Mouse (Mus musculus) large intestine, adult 2 months (tissue): ENCODE measurements around the gene Slc22a22. TPM values are rescaled to one million over a fixed set of nuclear protein-coding genes. Genes with fewer than 3 reads are reported as not detected.
A peak's percentile ranks its signal among the peaks of the same experiment; 100 is the strongest.

Experiments used
- DNase-seq: peaks from one replicate; pipeline ENCODE4 v3.0.0-alpha.2; 2012; ENCODE audit warnings: low read depth, low spot score
- WGBS: fragments of 180-500 bp; shearing (Covaris S2); methylation state at CpG from one replicate; pipeline ENCODE4 v1.1.7; 2018; 5-methylcytosine and 5-hydroxymethylcytosine counted together
- polyA plus RNA-seq: library from polyadenylated mRNA; depleted of rRNA; stranded (reverse); fragments of >200 nt; gene quantifications from 2 replicates; pipeline ENCODE4 v1.2.3, GENCODE M21; 2012; rRNA removed

Gene Slc22a22
- polyA plus RNA-seq: not detected in 2 replicates

- DNase-seq: no peak
- WGBS: 47% methylated on average over 2 of the region's 2 CpGs
These were observed at the start of gene Slc22a22 for GRCm38 (mm10) chr15:57477525-57477924. TSS of gene Slc22a22 (minus strand) at chr15:57477625.

GRCm38 (mm10) chr15:57523510-57524298, 46.3 kb upstream of the Slc22a22 start:
- WGBS: 75% methylated on average over 10 of the region's 10 CpGs
- DNase-seq: no peak

- 45% methylated on average over 1 of the region's 1 CpGs for WGBS
- DNase-seq: no peak
These were observed 44.7 kb upstream of the Slc22a22 start for GRCm38 (mm10) chr15:57522160-57522559.

- DNase-seq: no peak
- WGBS: 63% methylated on average over 21 of the region's 21 CpGs
These were observed 32.1 kb upstream of the Slc22a22 start for GRCm38 (mm10) chr15:57509185-57510172.

- WGBS: 64% methylated on average over 11 of the region's 11 CpGs
- peak; percentile 25 for DNase-seq
These were observed 31.1 kb upstream of the Slc22a22 start for GRCm38 (mm10) chr15:57508242-57509184.

- 54% methylated on average over 9 of the region's 9 CpGs for WGBS
- DNase-seq: no peak
These were observed 26.8 kb upstream of the Slc22a22 start for GRCm38 (mm10) chr15:57504126-57504705.

GRCm38 (mm10) chr15:57503656-57504055, 26.2 kb upstream of the Slc22a22 start:
- WGBS: 77% methylated on average over 3 of the region's 3 CpGs
- no peak for DNase-seq

- DNase-seq: no peak
These were observed 24.1 kb upstream of the Slc22a22 start for GRCm38 (mm10) chr15:57501559-57501958.

- no peak for DNase-seq
- 68% methylated on average over 2 of the region's 2 CpGs for WGBS
These were observed 18.7 kb upstream of the Slc22a22 start for GRCm38 (mm10) chr15:57496106-57496505.

GRCm38 (mm10) chr15:57482509-57482908, 5.1 kb upstream of the Slc22a22 start:
- no peak for DNase-seq
- WGBS: 47% methylated on average over 2 of the region's 2 CpGs

GRCm38 (mm10) chr15:57471648-57472047, 5.8 kb downstream of the Slc22a22 start:
- WGBS: 57% methylated on average over 3 of the region's 3 CpGs
- DNase-seq: no peak

- DNase-seq: no peak
These were observed 11.4 kb downstream of the Slc22a22 start for GRCm38 (mm10) chr15:57465996-57466395.

GRCm38 (mm10) chr15:57465061-57465460, 12.4 kb downstream of the Slc22a22 start:
- 80% methylated on average over 6 of the region's 6 CpGs for WGBS
- no peak for DNase-seq

- DNase-seq: no peak
- WGBS: 79% methylated on average over 11 of the region's 11 CpGs
These were observed 13.4 kb downstream of the Slc22a22 start for GRCm38 (mm10) chr15:57464066-57464465.

GRCm38 (mm10) chr15:57461284-57461683, 16.1 kb downstream of the Slc22a22 start:
- WGBS: 46% methylated on average over 1 of the region's 1 CpGs
- DNase-seq: no peak

- no peak for DNase-seq
- WGBS: 43% methylated on average over 2 of the region's 2 CpGs
These were observed 20.1 kb downstream of the Slc22a22 start for GRCm38 (mm10) chr15:57457374-57457773.

- WGBS: 72% methylated on average over 2 of the region's 2 CpGs
- no peak for DNase-seq
These were observed 42.6 kb downstream of the Slc22a22 start for GRCm38 (mm10) chr15:57434710-57435404.

GRCm38 (mm10) chr15:57408498-57408897, 68.9 kb downstream of the Slc22a22 start:
- DNase-seq: peak; percentile 14
- 36% methylated on average over 2 of the region's 2 CpGs for WGBS
